Mouse (Mus musculus) CH12.LX (cell line): Measurements from ENCODE around the gene Nphp4. TPM values are rescaled to one million over a fixed set of nuclear protein-coding genes. Genes with fewer than 3 reads are reported as not detected.

Experiments
- DNase-seq: peaks from one replicate; pipeline ENCODE4 v3.0.0-alpha.2; 2013; ENCODE audit errors: extremely low read depth
- H3K27ac ChIP-seq: 2 replicates; pipeline ENCODE4 v1.5.1; 2012; ENCODE audit warnings: low read depth, mild to moderate bottlenecking, control low read depth, moderate library complexity; ENCODE audit not compliant: insufficient read depth
- H3K27me3 ChIP-seq: replicated peaks from 2 replicates; pipeline ENCODE3; 2012; ENCODE audit warnings: inconsistent platforms
- H3K36me3 ChIP-seq, 2 experiments: replicated peaks in 1 of 2; 2 replicates each; pipeline versions ENCODE3 to v1.6.1; 2012; ENCODE audit warnings: inconsistent platforms in 1 of 2, low read length in 1 of 2, mild to moderate bottlenecking in 1 of 2, mixed read lengths in 1 of 2, moderate library complexity in 1 of 2; ENCODE audit not compliant: control insufficient read depth in 1 of 2, insufficient read depth in 1 of 2
- H3K4me1 ChIP-seq, 2 experiments: 2 replicates each; pipeline ENCODE4 v1.6.1; 2012; ENCODE audit warnings: inconsistent platforms in 1 of 2, moderate library complexity in 1 of 2; ENCODE audit not compliant: insufficient read depth in 2 of 2, control insufficient read depth in 1 of 2
- H3K4me2 ChIP-seq: 2 replicates; pipeline ENCODE4 v1.6.1; 2012; ENCODE audit warnings: low read depth, mild to moderate bottlenecking, control low read depth; ENCODE audit not compliant: poor library complexity, insufficient read depth, severe bottlenecking
- H3K4me3 ChIP-seq, 3 experiments: fragments of 150-350 bp in 1 of 3; sonication (generic) in 1 of 3; replicated peaks in 1 of 3; 2 replicates each; pipeline versions ENCODE3 to v1.5.1; 2011 to 2012; ENCODE audit warnings: low read depth in 2 of 3, low read length in 2 of 3, mild to moderate bottlenecking in 2 of 3, moderate library complexity in 2 of 3, control low read depth in 1 of 3, improper control_type of control experiment in 1 of 3, inconsistent platforms in 1 of 3, mixed read lengths in 1 of 3; ENCODE audit not compliant: poor library complexity in 1 of 3
- H3K79me2 ChIP-seq: replicated peaks from 2 replicates; pipeline ENCODE4 v1.6.1; 2012; ENCODE audit warnings: mild to moderate bottlenecking, moderate library complexity; ENCODE audit not compliant: control insufficient read depth, poor library complexity, insufficient read depth, severe bottlenecking; ENCODE audit errors: extremely low read depth
- H3K9ac ChIP-seq: 2 replicates; pipeline ENCODE4 v1.6.1; 2012; ENCODE audit warnings: low read depth, mild to moderate bottlenecking, control low read depth, moderate library complexity; ENCODE audit not compliant: insufficient read depth
- H3K9me3 ChIP-seq: replicated peaks from 2 replicates; pipeline ENCODE3; 2012; ENCODE audit warnings: low read length, inconsistent platforms, mixed read lengths
- BHLHE40 ChIP-seq: IDR thresholded peaks from 2 replicates; pipeline ENCODE4 v1.6.1; 2011; ENCODE audit warnings: mild to moderate bottlenecking, low read depth, low read length, improper control_type of control experiment
- CHD1 ChIP-seq: IDR thresholded peaks from 2 replicates; pipeline ENCODE4 v1.6.1; 2012; ENCODE audit warnings: low read depth, low read length, improper control_type of control experiment, inconsistent platforms
- CHD2 ChIP-seq: IDR thresholded peaks from 2 replicates; pipeline ENCODE4 v1.6.1; 2011; ENCODE audit warnings: low read length, improper control_type of control experiment
- CTCF ChIP-seq, 2 experiments: IDR thresholded peaks in 1 of 2; conservative IDR thresholded peaks in 1 of 2; 2 replicates each; pipeline ENCODE4 v1.5.1; 2011 to 2012; ENCODE audit warnings: low read depth in 2 of 2, low read length in 2 of 2, improper control_type of control experiment in 1 of 2, inconsistent platforms in 1 of 2, mild to moderate bottlenecking in 1 of 2, moderate library complexity in 1 of 2
- E2F4 ChIP-seq: IDR thresholded peaks from 2 replicates; pipeline ENCODE4 v1.6.1; 2011; ENCODE audit warnings: low read depth, low read length, improper control_type of control experiment; ENCODE audit not compliant: insufficient replicate concordance
- ELF1 ChIP-seq: IDR thresholded peaks from 2 replicates; pipeline ENCODE4 v1.6.1; 2014; ENCODE audit warnings: low read depth, mild to moderate bottlenecking, inconsistent platforms, low read length, improper control_type of control experiment
- EP300 ChIP-seq: IDR thresholded peaks from 2 replicates; pipeline ENCODE4 v1.6.1; 2011; ENCODE audit warnings: low read length, improper control_type of control experiment
- GABPA ChIP-seq: IDR thresholded peaks from 2 replicates; pipeline ENCODE4 v1.6.1; 2012; ENCODE audit warnings: low read depth, low read length, improper control_type of control experiment, inconsistent platforms; ENCODE audit not compliant: insufficient replicate concordance
- HCFC1 ChIP-seq: IDR thresholded peaks from 2 replicates; pipeline ENCODE4 v1.6.1; 2012; ENCODE audit warnings: low read depth, mild to moderate bottlenecking, inconsistent platforms, low read length, improper control_type of control experiment
- JUND ChIP-seq: conservative IDR thresholded peaks from 2 replicates; pipeline ENCODE4 v1.6.1; 2011; ENCODE audit warnings: low read depth, low read length, improper control_type of control experiment
- KAT2A ChIP-seq: IDR thresholded peaks from 2 replicates; pipeline ENCODE4 v1.6.1; 2012; ENCODE audit warnings: low read length, improper control_type of control experiment, inconsistent platforms; ENCODE audit not compliant: insufficient replicate concordance
- MAFK ChIP-seq: IDR thresholded peaks from 2 replicates; pipeline ENCODE4 v1.6.1; 2011; ENCODE audit warnings: low read length, improper control_type of control experiment; ENCODE audit not compliant: insufficient replicate concordance
- MAX ChIP-seq: IDR thresholded peaks from 2 replicates; pipeline ENCODE4 v1.6.1; 2011; ENCODE audit warnings: low read length, improper control_type of control experiment
- MAZ ChIP-seq: IDR thresholded peaks from 2 replicates; pipeline ENCODE4 v1.6.1; 2012; ENCODE audit warnings: low read depth, mild to moderate bottlenecking, inconsistent platforms, low read length, improper control_type of control experiment, moderate library complexity
- MEF2A ChIP-seq: IDR thresholded peaks from 2 replicates; pipeline ENCODE4 v1.6.1; 2014; ENCODE audit warnings: low read depth, mild to moderate bottlenecking, inconsistent platforms, low read length, improper control_type of control experiment, borderline replicate concordance
- MXI1 ChIP-seq: IDR thresholded peaks from 2 replicates; pipeline ENCODE4 v1.6.1; 2011; ENCODE audit warnings: mild to moderate bottlenecking, low read depth, low read length, improper control_type of control experiment
- NRF1 ChIP-seq: IDR thresholded peaks from 2 replicates; pipeline ENCODE4 v1.6.1; 2014; ENCODE audit warnings: low read depth, mild to moderate bottlenecking, inconsistent platforms, low read length, improper control_type of control experiment, moderate library complexity
- PAX5 ChIP-seq: IDR thresholded peaks from 2 replicates; pipeline ENCODE4 v1.6.1; 2012; ENCODE audit warnings: low read length, inconsistent platforms, mixed read lengths
- POLR2AphosphoS2 ChIP-seq: IDR thresholded peaks from 2 replicates; pipeline ENCODE4 v1.6.1; 2011; ENCODE audit warnings: low read depth, low read length, improper control_type of control experiment
- RCOR1 ChIP-seq: conservative IDR thresholded peaks from 2 replicates; pipeline ENCODE4 v1.6.1; 2012; ENCODE audit warnings: low read depth, mild to moderate bottlenecking, inconsistent platforms, low read length, improper control_type of control experiment
- SIN3A ChIP-seq: IDR thresholded peaks from 2 replicates; pipeline ENCODE4 v1.6.1; 2012; ENCODE audit warnings: low read length, improper control_type of control experiment, inconsistent platforms
- SMC3 ChIP-seq: IDR thresholded peaks from 2 replicates; pipeline ENCODE4 v1.6.1; 2011; ENCODE audit warnings: low read depth, low read length, improper control_type of control experiment
- UBTF ChIP-seq: IDR thresholded peaks from 2 replicates; pipeline ENCODE4 v1.6.1; 2012; ENCODE audit warnings: low read depth, mild to moderate bottlenecking, inconsistent platforms, low read length, improper control_type of control experiment, moderate library complexity
- USF1 ChIP-seq: IDR thresholded peaks from 2 replicates; pipeline ENCODE4 v1.6.1; 2014; ENCODE audit warnings: low read depth, mild to moderate bottlenecking, inconsistent platforms, low read length, improper control_type of control experiment
- ZNF384 ChIP-seq: IDR thresholded peaks from 2 replicates; pipeline ENCODE4 v1.6.1; 2012; ENCODE audit warnings: low read depth, low read length, improper control_type of control experiment, inconsistent platforms
- dilution Hi-C: fragments of 300-500 bp; cut with MboI; formaldehyde crosslinking; loops from 2 replicates; pipeline ENCODE4 v1.14.3; 2020; ENCODE audit warnings: low sequenced_read_pairs; ENCODE audit not compliant: extremely low pct_unique_long_range_greater_than_20kb, extremely low pct_ligation_motif_present
- in situ Hi-C: fragments of 300-500 bp; cut with MboI; formaldehyde crosslinking; loops from 3 replicates; pipeline ENCODE4 v1.14.3; 2019; ENCODE audit warnings: low sequenced_read_pairs, low pct_ligation_motif_present, low pct_unique_long_range_greater_than_20kb, mixed read lengths
- polyA plus RNA-seq: library from polyadenylated mRNA; unstranded; fragments of >175 nt; gene quantifications from 2 replicates; pipeline ENCODE4 v1.2.1, GENCODE M21; 2012; ENCODE audit warnings: low read depth; ENCODE audit not compliant: insufficient read length
- total RNA-seq, 2 experiments: library from RNA; depleted of rRNA; stranded (reverse); fragments of 300-350 nt in 1 of 2; fragments of >200 nt in 1 of 2; gene quantifications; 2 replicates each; pipeline ENCODE4 v1.2.3; 2012 to 2014

The Nphp4 gene
- total and polyA plus RNA-seq, 3 experiments: 0.09 to 0.68 TPM; not detected in 1

- Histone ChIP-seq H3K27ac (no peak overlapping the region), H3K9ac (no peak overlapping the region; the same call in 1 of the 2 replicates), H3K9me3 (peaks cover 84% of the 10 kb centered on the region), H3K4me3 (peak overlapping the region in 2 of 3 experiments; percentile 30 to 76), H3K27me3 (no peaks in the 10 kb centered on the region), H3K4me2 (peak overlapping the region; percentile 55), H3K36me3 (no peaks in the 10 kb centered on the region), H3K4me1 (peaks cover 0 to 10% of the 10 kb centered on the region in 2 experiments; a peak in 2 of 4 replicates), H3K79me2 (no peaks in the 10 kb centered on the region)
- dilution Hi-C loops (no loop called here), in situ Hi-C loops (loop anchor here (25.0 kb wide), 1 partner anchor 1460 kb away; no protein-coding TSS in a partner anchor)
- TF ChIP-seq MAFK (no peak), MEF2A (no peak), PAX5 (no peak), HCFC1 (no peak), RCOR1 (no peak), POLR2AphosphoS2 (no peak), SIN3A (no peak), ZNF384 (no peak), JUND (no peak), USF1 (no peak), MAZ (no peak), EP300 (no peak), GABPA (no peak), KAT2A (no peak), E2F4 (no peak), UBTF (no peak), ELF1 (no peak), CHD1 (no peak), CTCF (conservative IDR thresholded peaks at IDR 0.05 in 1 of 2, IDR thresholded peaks at IDR 0.05 in 1 of 2; ENCODE audit: low read depth in 2 of 2, low read length in 2 of 2) (no peak)
- no peak for DNase-seq
Observed at GRCm38 (mm10) chr4:152477106-152477465, 580 bp downstream of the Nphp4 start.

GRCm38 (mm10) chr4:152477466-152478223 lies 1.1 kb downstream of the Nphp4 start, which contains the start of gene Kcnab2:
Kcnab2 (minus strand) TSS chr4:152477871.
- DNase-seq: peak; percentile 61
- peak within 1 kb of the TSS; percentile 16; the same call in 1 of the 2 replicates for H3K9ac ChIP-seq
- in situ Hi-C loops (loop anchor here (25.0 kb wide), 1 partner anchor 1460 kb away; no protein-coding TSS in a partner anchor), dilution Hi-C loops (no loop called here)
- H3K27ac ChIP-seq: no peak within 1 kb of the TSS
- no peaks in the 10 kb centered on the region for H3K36me3 ChIP-seq
- peak within 1 kb of the TSS; percentile 12 to 76 (median 59) for H3K4me3 ChIP-seq
- peaks cover 83% of the 10 kb centered on the region for H3K9me3 ChIP-seq
- no peaks in the 10 kb centered on the region for H3K27me3 ChIP-seq
- TF ChIP-seq MXI1 (peak; percentile 74), ELF1 (peak; percentile 32; the same call in 1 of the 2 replicates), SIN3A (peak; percentile 81), MAX (peak; percentile 36; the same call in 1 of the 2 replicates), CHD2 (0 out of 2 replicates have a peak, but pooled peaks have one; percentile 33), CHD1 (peak; percentile 97), BHLHE40 (no peak), MAFK (peak; percentile 34; the same call in 1 of the 2 replicates), NRF1 (peak; percentile 64), SMC3 (no peak), ZNF384 (no peak)
- peak within 1 kb of the TSS; percentile 55 for H3K4me2 ChIP-seq
- peaks cover 0 to 10% of the 10 kb centered on the region in 2 experiments; a peak in 2 of 4 replicates for H3K4me1 ChIP-seq
- no peaks in the 10 kb centered on the region for H3K79me2 ChIP-seq
